Mouse (Mus musculus) olfactory bulb, adult 2 months (tissue): ENCODE data around the gene Fkbp8. TPM values are rescaled to one million over a fixed set of nuclear protein-coding genes. Genes with fewer than 3 reads are reported as not detected.

Experiments
- H3K27ac ChIP-seq: fragments of 200-500 bp; 2 replicates; pipeline ENCODE4 v1.5.1; 2012; ENCODE audit warnings: low read depth, low read length; ENCODE audit not compliant: insufficient read depth
- H3K4me1 ChIP-seq: fragments of 200-500 bp; 2 replicates; pipeline ENCODE4 v1.6.1; 2012; ENCODE audit warnings: low read length; ENCODE audit not compliant: control insufficient read depth, insufficient read depth
- H3K4me3 ChIP-seq: fragments of 200-500 bp; 2 replicates; pipeline ENCODE4 v1.5.1; 2012; ENCODE audit warnings: mild to moderate bottlenecking, low read depth, low read length, moderate library complexity; ENCODE audit not compliant: insufficient read depth
- CTCF ChIP-seq: fragments of 200-500 bp; IDR thresholded peaks from 2 replicates; pipeline ENCODE4 v1.5.1; 2012; ENCODE audit warnings: low read depth, mild to moderate bottlenecking, low read length, moderate library complexity; ENCODE audit not compliant: insufficient read depth
- POLR2A ChIP-seq: fragments of 200-500 bp; IDR thresholded peaks from 2 replicates; pipeline ENCODE4 v1.6.1; 2012; ENCODE audit warnings: mild to moderate bottlenecking, low read depth, low read length, moderate library complexity; ENCODE audit not compliant: insufficient read depth
- WGBS: fragments of 180-500 bp; shearing (Covaris S2); methylation state at CpG from one replicate; pipeline ENCODE4 v1.1.7; 2018; 5-methylcytosine and 5-hydroxymethylcytosine counted together
- polyA plus RNA-seq: library from polyadenylated mRNA; stranded (reverse); fragments of >200 nt; gene quantifications from 2 replicates; pipeline ENCODE4 v1.2.4, GENCODE M21; 2012; ENCODE audit warnings: low replicate concordance; ENCODE audit not compliant: missing spikeins, insufficient read depth, insufficient read length

The Fkbp8 gene
- polyA plus RNA-seq, 1 experiment = not detected

DNA sequence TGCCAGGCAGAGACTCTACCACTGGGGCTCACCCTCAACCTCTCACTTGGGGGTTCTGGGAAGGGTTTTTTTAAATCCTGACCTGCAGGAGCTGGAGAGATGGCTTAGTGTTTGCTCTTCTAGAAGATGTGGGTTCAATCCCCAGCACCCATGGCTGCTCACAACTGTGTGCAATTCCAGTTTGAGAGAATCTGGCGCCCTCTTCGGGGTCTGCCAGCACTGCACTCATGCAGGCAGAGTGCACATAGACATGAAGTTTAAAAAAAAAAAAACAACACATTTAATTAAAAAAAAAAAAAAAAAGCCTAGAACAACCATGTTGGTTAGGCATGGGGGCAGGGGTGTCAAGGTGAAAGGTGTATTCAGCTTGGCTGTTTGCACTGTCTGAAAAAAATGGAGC lies 2.8 kb downstream of the Fkbp8 start:
- WGBS = 80% methylated on average over 2 of the region's 2 CpGs
- no peak overlapping the region for H3K27ac ChIP-seq
- TF ChIP-seq POLR2A (no peak), CTCF (no peak)
- peaks cover 14% of the 10 kb centered on the region for H3K4me1 ChIP-seq
- H3K4me3 ChIP-seq = no peak overlapping the region

DNA sequence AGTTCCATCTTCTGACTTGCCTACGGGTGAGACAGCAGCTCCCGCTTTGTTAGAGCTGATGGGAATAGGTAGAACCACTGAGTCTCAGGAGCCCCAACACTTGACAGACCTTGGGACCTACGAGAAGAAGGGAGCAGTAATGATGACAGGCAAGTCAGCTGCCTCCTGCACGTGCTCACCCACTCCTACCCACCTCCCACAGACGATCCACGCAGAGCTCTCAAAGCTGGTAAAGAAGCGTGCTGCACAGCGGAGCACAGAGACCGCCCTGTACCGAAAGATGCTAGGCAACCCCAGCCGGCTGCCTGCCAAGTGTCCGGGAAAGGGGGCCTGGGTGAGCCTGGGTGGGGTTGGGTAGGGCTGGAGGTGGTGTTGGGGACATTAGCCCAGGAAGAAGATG lies 6.8 kb downstream of the Fkbp8 start:
- peaks cover 15% of the 10 kb centered on the region for H3K4me1 ChIP-seq
- TF ChIP-seq CTCF = no peak
- H3K4me3 ChIP-seq = no peak overlapping the region
- 72% methylated on average over 12 of the region's 12 CpGs for WGBS
- H3K27ac ChIP-seq = no peak overlapping the region

DNA sequence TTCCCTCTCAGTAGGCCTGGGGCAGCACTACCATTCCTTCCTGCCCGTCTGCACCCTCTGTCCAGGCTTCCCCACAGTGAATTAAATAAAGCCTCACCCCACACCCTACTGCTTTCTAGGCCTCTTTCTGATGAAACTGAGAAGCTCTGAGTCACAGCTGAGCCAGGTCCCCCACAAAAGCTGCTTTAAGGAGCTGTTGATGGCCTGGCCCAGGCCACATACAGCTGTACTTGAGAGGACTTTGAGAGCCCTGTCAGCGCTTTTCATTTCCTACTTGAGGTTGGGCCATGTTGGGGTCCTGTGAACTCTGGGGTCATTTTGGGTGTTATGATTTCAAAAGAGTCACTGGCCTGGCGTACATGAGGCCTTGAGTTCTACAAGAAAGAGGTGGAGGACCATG lies 7.7 kb downstream of the Fkbp8 start:
- TF ChIP-seq CTCF (no peak), POLR2A (no peak)
- H3K4me1 ChIP-seq = peaks cover 8% of the 10 kb centered on the region
- H3K27ac ChIP-seq = no peak overlapping the region
- H3K4me3 ChIP-seq = no peak overlapping the region
- WGBS = 83% methylated on average over 3 of the region's 3 CpGs

DNA sequence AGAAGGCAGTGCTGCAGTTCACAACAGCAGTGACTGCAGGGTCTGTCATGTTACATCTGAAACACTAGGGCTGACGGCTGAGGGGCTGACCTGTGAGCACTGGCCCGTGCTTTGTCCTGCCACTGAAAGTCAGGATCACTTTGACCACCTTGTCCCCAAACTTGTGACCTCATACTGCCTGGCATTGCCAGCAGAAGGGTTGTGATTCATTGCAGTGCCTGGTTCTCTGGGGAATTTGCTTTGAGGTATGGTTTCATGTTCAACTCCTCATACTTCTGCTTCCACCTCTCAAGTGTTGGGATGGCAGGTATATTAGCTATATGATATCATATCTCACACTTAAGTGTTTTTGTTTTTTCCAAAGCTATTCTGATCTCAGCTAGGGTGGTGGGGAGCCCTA lies 8.2 kb downstream of the Fkbp8 start:
- Histone ChIP-seq H3K27ac (no peak overlapping the region), H3K4me1 (peaks cover 13% of the 10 kb centered on the region), H3K4me3 (no peak overlapping the region)
- TF ChIP-seq CTCF (no peak), POLR2A (no peak)
- WGBS = 91% methylated on average over 2 of the region's 2 CpGs

DNA sequence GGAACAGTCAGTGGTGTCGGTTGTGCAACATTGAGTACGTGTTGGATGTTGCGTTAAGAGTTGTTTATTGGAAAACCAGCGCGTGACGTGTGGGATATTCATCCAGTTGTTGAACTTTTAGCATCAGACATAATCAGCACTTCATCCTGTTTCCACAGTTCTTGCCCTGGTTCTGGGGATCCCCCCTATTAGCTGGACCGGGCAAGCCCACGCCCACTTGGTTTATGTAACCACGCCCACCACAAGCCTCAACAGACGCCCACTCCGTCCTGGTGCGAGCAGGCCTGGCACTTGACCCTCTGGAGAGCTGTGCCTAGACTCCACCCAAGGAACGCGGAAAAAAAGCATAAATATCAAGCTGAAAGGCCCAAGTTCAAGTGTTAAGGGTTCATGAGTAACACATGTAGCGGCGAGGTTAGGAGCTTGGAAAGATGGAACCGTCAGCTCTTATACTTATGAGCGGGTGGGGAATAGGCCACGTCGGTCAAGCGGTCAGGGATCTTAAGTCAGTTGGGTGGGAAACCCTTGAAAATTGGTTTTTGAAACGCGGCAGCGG lies 10.6 kb downstream of the Fkbp8 start:
- Histone ChIP-seq H3K4me3 (peak overlapping the region; percentile 56), H3K27ac (peak overlapping the region; percentile 46; the same call in 1 of the 2 replicates), H3K4me1 (peaks cover 18% of the 10 kb centered on the region)
- TF ChIP-seq CTCF = no peak
- 15% methylated on average over 24 of the region's 24 CpGs for WGBS

DNA sequence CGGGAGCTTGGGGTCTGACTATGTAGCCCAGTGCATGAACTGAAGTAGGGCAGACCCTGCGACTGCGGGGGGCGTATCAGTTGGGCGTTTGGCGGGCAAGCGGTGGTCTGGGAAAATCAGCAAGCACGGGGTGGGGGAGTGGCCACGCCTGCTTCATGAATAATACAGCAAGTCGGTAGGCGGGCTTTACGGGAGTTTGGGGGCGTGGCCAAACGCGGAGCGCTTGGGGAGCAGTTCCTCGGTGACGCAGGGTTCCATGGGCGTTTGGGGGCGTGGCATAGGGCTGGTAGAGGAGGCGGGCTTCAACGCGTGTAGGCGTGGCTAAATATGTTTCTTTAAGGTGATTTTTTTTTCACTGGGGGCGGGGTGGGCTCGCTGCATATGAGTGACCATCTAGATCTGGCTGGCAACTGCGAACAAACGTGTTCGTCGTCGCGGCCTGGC lies 11.1 kb downstream of the Fkbp8 start:
- peak overlapping the region; percentile 100 for H3K27ac ChIP-seq
- no peak for TF ChIP-seq POLR2A
- no peak for TF ChIP-seq CTCF
- peaks cover 22% of the 10 kb centered on the region for H3K4me1 ChIP-seq
- under 1% methylated on average over 32 of the region's 32 CpGs for WGBS
- H3K4me3 ChIP-seq = peak overlapping the region; percentile 80

DNA sequence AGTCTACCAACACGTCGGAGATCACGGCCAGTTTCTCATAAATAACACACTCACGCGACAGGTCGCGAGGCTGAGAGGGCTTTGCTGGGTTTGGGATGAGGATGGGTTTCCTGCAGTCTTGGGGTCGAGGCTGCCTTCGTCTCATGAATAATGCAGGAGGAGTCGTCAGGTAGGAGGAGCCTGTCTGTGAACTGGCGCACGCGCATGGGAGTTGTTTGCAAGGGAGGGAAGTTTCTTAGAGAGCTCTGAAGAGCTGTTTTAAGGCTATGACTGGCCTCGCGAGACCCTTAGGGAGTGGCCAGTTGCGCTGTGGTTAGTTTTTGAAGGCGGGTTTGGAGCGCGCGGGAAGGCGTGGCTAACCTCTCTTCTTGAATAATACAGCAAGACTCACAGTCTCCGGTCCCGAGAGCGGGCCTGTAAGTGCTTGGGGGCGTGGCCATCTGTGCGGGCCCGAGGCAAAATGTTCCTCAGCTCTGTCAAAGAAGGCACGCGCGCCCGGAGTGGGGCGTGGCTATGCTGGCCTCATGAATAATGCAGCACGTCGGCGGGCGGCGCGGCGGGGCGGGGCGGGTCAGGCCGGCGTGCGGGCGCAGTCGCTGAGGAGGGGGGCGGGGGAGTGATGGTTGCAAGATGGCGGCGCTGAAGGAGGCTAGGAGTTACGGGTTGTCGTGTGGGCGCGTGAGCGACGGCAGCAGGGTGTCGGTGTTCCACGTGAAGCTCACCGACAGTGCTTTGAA lies 11.7 kb downstream of the Fkbp8 start, which contains the start of gene Ell:
Gene Ell, plus strand, starts transcription at position 381 of the 737 bp plus-strand sequence.
- H3K4me3 ChIP-seq = peak within 1 kb of the TSS; percentile 80
- peaks cover 27% of the 10 kb centered on the region for H3K4me1 ChIP-seq
- peak within 1 kb of the TSS; percentile 100 for H3K27ac ChIP-seq
- TF ChIP-seq CTCF = no peak
- TF ChIP-seq POLR2A = peak; percentile 62
- under 1% methylated on average over 58 of the region's 58 CpGs for WGBS

DNA sequence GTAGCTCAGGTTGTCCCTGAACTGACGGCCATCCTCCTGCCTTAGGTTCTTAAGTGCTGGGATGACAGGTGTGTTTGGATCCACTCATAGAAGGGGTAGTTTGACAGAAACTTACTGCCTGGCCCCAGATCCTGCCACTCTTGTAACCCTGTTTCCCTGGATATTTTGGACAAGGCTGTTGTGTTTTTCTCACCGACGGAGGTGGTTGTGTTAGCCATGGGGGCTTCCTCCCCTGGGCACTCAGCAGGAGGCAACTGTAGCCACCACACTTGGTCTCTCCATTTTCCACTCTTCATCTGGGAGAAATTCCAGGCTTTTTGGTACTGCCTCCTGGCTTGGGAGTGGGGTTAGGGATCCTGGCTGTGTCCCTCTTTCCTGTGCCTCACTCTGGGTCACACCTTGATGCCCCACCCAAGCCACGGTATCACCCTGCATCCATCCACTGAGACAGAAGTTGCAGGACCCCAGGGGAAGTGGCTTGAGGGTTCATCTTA lies 12.5 kb downstream of the Fkbp8 start:
- peak overlapping the region; percentile 80 for H3K4me3 ChIP-seq
- 6% methylated on average over 4 of the region's 4 CpGs for WGBS
- H3K4me1 ChIP-seq = peaks cover 28% of the 10 kb centered on the region
- H3K27ac ChIP-seq = no peak overlapping the region; the same call in 1 of the 2 replicates
- TF ChIP-seq POLR2A = no peak

DNA sequence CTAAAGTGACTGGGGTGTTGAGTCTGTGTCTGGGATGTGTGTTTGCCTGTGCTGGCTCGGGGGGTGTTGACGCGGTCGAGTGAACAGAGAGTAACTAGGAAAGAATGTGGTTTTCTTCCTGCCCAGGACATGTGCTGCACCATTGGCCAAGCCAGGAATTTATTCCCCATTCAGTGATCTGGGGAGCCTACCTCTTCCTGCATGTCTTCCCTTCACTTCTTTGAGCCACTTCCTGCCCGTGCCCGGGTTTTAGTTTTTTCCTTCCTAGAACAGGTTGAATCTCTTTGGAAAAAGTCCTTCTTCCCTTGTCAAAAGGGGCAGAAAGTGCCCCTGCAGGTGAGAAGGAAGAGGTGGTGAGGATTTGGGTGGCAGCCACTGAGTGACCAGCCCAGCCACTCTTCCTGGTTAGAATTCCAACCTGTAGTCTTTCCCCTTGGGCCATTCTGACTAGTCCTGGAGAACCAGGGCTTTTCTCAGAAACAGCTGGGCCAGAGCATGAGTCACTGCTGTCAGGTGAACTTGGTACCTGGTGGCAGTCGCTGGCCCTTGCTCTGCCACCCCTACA lies 13.1 kb downstream of the Fkbp8 start:
- Histone ChIP-seq H3K4me3 (peak overlapping the region; percentile 80), H3K27ac (no peak overlapping the region), H3K4me1 (peaks cover 31% of the 10 kb centered on the region)
- TF ChIP-seq CTCF (no peak), POLR2A (no peak)
- WGBS = 28% methylated on average over 7 of the region's 7 CpGs
